Mouse (Mus musculus): ENCODE results near the gene Zfr. TPM values are rescaled to one million over a fixed set of nuclear protein-coding genes. Genes with fewer than 3 reads are reported as not detected.
"Not testable (repeated sequence)": the region's sequence is repeated elsewhere in the genome, so short reads cannot be mapped to it uniquely, and the experiment has no call there.

Zfr gene
- polyA plus RNA-seq, 1 experiment, result 45.3 TPM

- peak overlapping the region; percentile 21; the same call in 1 of the 2 replicates for H3K27ac ChIP-seq (replicated peaks; ENCODE audit: low read depth, low read length)
- peak overlapping the region; percentile 99 for H3K4me3 ChIP-seq (ENCODE audit: insufficient read depth, low read depth, low read length)
- H3K4me1 ChIP-seq (ENCODE audit: control insufficient read depth, insufficient read depth, insufficient read length, low read length), result no peaks in the 10 kb centered on the region; the same call in 1 of the 2 replicates
These were observed 949 bp downstream of the Zfr start for GRCm38 (mm10) chr15:12118432-12119128.

GRCm38 (mm10) chr15:12119129-12119466 lies 1.5 kb downstream of the Zfr start:
- Histone ChIP-seq H3K27ac (replicated peaks; ENCODE audit: low read depth, low read length) (peak overlapping the region; percentile 21; the same call in 1 of the 2 replicates), H3K4me1 (ENCODE audit: control insufficient read depth, insufficient read depth, insufficient read length, low read length) (no peaks in the 10 kb centered on the region; the same call in 1 of the 2 replicates), H3K4me3 (ENCODE audit: insufficient read depth, low read depth, low read length) (peak overlapping the region; percentile 99)

- H3K27ac ChIP-seq (replicated peaks; ENCODE audit: low read depth, low read length), result no peak overlapping the region
- no peaks in the 10 kb centered on the region for H3K4me1 ChIP-seq (ENCODE audit: control insufficient read depth, insufficient read depth, insufficient read length, low read length)
- no peak overlapping the region for H3K4me3 ChIP-seq (ENCODE audit: insufficient read depth, low read depth, low read length)
These were observed 7.3 kb downstream of the Zfr start for GRCm38 (mm10) chr15:12124913-12125312.

GRCm38 (mm10) chr15:12130871-12131270 lies 13.2 kb downstream of the Zfr start:
- H3K4me3 ChIP-seq (ENCODE audit: insufficient read depth, low read depth, low read length); H3K27ac ChIP-seq (replicated peaks; ENCODE audit: low read depth, low read length); H3K4me1 ChIP-seq (ENCODE audit: control insufficient read depth, insufficient read depth, insufficient read length, low read length): not testable (repeated sequence)

GRCm38 (mm10) chr15:12134546-12134945 lies 16.9 kb downstream of the Zfr start:
- Histone ChIP-seq H3K4me1 (ENCODE audit: control insufficient read depth, insufficient read depth, insufficient read length, low read length) (no peaks in the 10 kb centered on the region), H3K4me3 (ENCODE audit: insufficient read depth, low read depth, low read length) (no peak overlapping the region), H3K27ac (replicated peaks; ENCODE audit: low read depth, low read length) (no peak overlapping the region)

GRCm38 (mm10) chr15:12135368-12135767 lies 17.7 kb downstream of the Zfr start:
- Histone ChIP-seq H3K4me3 (ENCODE audit: insufficient read depth, low read depth, low read length) (no peak overlapping the region), H3K4me1 (ENCODE audit: control insufficient read depth, insufficient read depth, insufficient read length, low read length) (no peaks in the 10 kb centered on the region), H3K27ac (replicated peaks; ENCODE audit: low read depth, low read length) (no peak overlapping the region)

GRCm38 (mm10) chr15:12136371-12136770 lies 18.7 kb downstream of the Zfr start:
- Histone ChIP-seq H3K4me1 (ENCODE audit: control insufficient read depth, insufficient read depth, insufficient read length, low read length) (no peaks in the 10 kb centered on the region), H3K27ac (replicated peaks; ENCODE audit: low read depth, low read length) (no peak overlapping the region), H3K4me3 (ENCODE audit: insufficient read depth, low read depth, low read length) (no peak overlapping the region)

- Histone ChIP-seq H3K27ac (replicated peaks; ENCODE audit: low read depth, low read length) (no peak overlapping the region), H3K4me3 (ENCODE audit: insufficient read depth, low read depth, low read length) (no peak overlapping the region)
These were observed 23.5 kb downstream of the Zfr start for GRCm38 (mm10) chr15:12140985-12141729.

GRCm38 (mm10) chr15:12147423-12147822 lies 29.8 kb downstream of the Zfr start:
- H3K4me3 ChIP-seq (ENCODE audit: insufficient read depth, low read depth, low read length), result no peak overlapping the region

More at GRCm38 (mm10) chr15:12140985-12141729, 23.5 kb downstream of the Zfr start:
- no peaks in the 10 kb centered on the region for H3K4me1 ChIP-seq (ENCODE audit: control insufficient read depth, insufficient read depth, insufficient read length, low read length)

GRCm38 (mm10) chr15:12149501-12149900 lies 31.9 kb downstream of the Zfr start:
- no peak overlapping the region for H3K4me3 ChIP-seq (ENCODE audit: insufficient read depth, low read depth, low read length)
- H3K27ac ChIP-seq (replicated peaks; ENCODE audit: low read depth, low read length), result no peak overlapping the region
- H3K4me1 ChIP-seq (ENCODE audit: control insufficient read depth, insufficient read depth, insufficient read length, low read length), result no peaks in the 10 kb centered on the region

More at GRCm38 (mm10) chr15:12147423-12147822, 29.8 kb downstream of the Zfr start:
- Histone ChIP-seq H3K27ac (replicated peaks; ENCODE audit: low read depth, low read length) (no peak overlapping the region), H3K4me1 (ENCODE audit: control insufficient read depth, insufficient read depth, insufficient read length, low read length) (no peaks in the 10 kb centered on the region)

GRCm38 (mm10) chr15:12153747-12154146 lies 36.1 kb downstream of the Zfr start:
- Histone ChIP-seq H3K4me3 (ENCODE audit: insufficient read depth, low read depth, low read length) (no peak overlapping the region), H3K27ac (replicated peaks; ENCODE audit: low read depth, low read length) (no peak overlapping the region), H3K4me1 (ENCODE audit: control insufficient read depth, insufficient read depth, insufficient read length, low read length) (no peaks in the 10 kb centered on the region)

- H3K4me3 ChIP-seq (ENCODE audit: insufficient read depth, low read depth, low read length), result no peak overlapping the region
- no peak overlapping the region for H3K27ac ChIP-seq (replicated peaks; ENCODE audit: low read depth, low read length)
- H3K4me1 ChIP-seq (ENCODE audit: control insufficient read depth, insufficient read depth, insufficient read length, low read length), result no peaks in the 10 kb centered on the region
These were observed 60.5 kb downstream of the Zfr start for GRCm38 (mm10) chr15:12178126-12178525.

GRCm38 (mm10) chr15:12181181-12181805 lies 63.7 kb downstream of the Zfr start:
- not testable (repeated sequence) for H3K4me3 ChIP-seq (ENCODE audit: insufficient read depth, low read depth, low read length); H3K27ac ChIP-seq (replicated peaks; ENCODE audit: low read depth, low read length)

GRCm38 (mm10) chr15:12193880-12194816 lies 76.5 kb downstream of the Zfr start:
- H3K27ac ChIP-seq (replicated peaks; ENCODE audit: low read depth, low read length), result no peak overlapping the region
- no peaks in the 10 kb centered on the region for H3K4me1 ChIP-seq (ENCODE audit: control insufficient read depth, insufficient read depth, insufficient read length, low read length)
- H3K4me3 ChIP-seq (ENCODE audit: insufficient read depth, low read depth, low read length), result no peak overlapping the region

More at GRCm38 (mm10) chr15:12181181-12181805, 63.7 kb downstream of the Zfr start:
- H3K4me1 ChIP-seq (ENCODE audit: control insufficient read depth, insufficient read depth, insufficient read length, low read length), result not testable (repeated sequence)
